Comparison of ENCODE assay signal across 9 mouse cellular contexts in the genomic region with DNA sequence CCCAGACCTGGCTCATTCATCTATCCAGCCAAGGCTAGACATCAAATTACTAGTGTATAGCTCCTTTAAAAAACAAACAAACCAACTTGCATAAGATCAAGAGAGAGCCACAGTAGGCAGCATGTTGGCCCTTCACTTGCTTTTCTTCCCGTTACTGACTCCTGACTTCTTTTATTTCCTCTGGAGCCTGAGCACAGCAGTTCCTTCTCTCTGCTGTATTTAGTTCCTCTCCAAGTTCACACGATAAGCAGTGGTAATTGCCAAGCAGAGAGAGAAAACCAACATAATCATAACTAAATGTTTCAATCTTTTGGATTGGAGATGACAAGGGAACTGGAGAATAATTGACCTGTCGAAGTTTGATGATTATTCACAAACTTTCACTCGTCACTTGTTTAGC. TPM values are rescaled to one million over a fixed set of nuclear protein-coding genes. Genes with fewer than 3 reads are reported as not detected.
A peak's percentile ranks its signal among the peaks of the same experiment; 100 is the strongest.
DNase-seq lines count a peak whose midpoint lies in the region; ATAC-seq and TF ChIP-seq lines count a peak whose summit lies in the region.
"Had no signal": no experiment of that assay in that cellular context is flagged by ENCODE, and none has a peak within 500 bp of the region (broad histone marks: within the 10 kb centered on the region; RNA-seq: fewer than 3 reads in every experiment).

No protein-coding gene starts in this region.

- 32% methylated on average over 4 of the region's 4 CpGs for WGBS in lung, postnatal 0 days
- WGBS in forebrain, embryonic 12.5 days = 55% methylated on average over 4 of the region's 4 CpGs
- 54% methylated on average over 4 of the region's 4 CpGs for WGBS in limb, embryonic 14.5 days
- WGBS in stomach, embryonic 15.5 days = 32% methylated on average over 4 of the region's 4 CpGs
- 23% methylated on average over 4 of the region's 4 CpGs for WGBS in kidney, adult 2 months

- TF ChIP-seq CTCF in lung, postnatal 0 days (IDR thresholded peaks at IDR 0.05) = no peak
- no peak for TF ChIP-seq CTCF in kidney, adult 2 months (conservative IDR thresholded peaks at IDR 0.05; ENCODE audit: insufficient read depth, insufficient read length, low read depth, low read length)

- TF ChIP-seq POLR2A in limb, embryonic 14.5 days (IDR thresholded peaks at IDR 0.05; ENCODE audit: borderline replicate concordance, extremely low read depth, insufficient read depth, insufficient read length) = no peak
- TF ChIP-seq POLR2A in kidney, adult 2 months (IDR thresholded peaks at IDR 0.05; ENCODE audit: low read depth, low read length) = no peak

- no peaks in the 10 kb centered on the region for H3K27me3 ChIP-seq in lung, postnatal 0 days (replicated peaks; ENCODE audit: insufficient read depth, low read length)
- H3K27me3 ChIP-seq in forebrain, embryonic 12.5 days = no peaks in the 10 kb centered on the region
- H3K27me3 ChIP-seq in limb, embryonic 14.5 days (ENCODE audit: control insufficient read depth, insufficient read depth, low read length) = no peaks in the 10 kb centered on the region
- H3K27me3 ChIP-seq in stomach, embryonic 15.5 days (replicated peaks) = no peaks in the 10 kb centered on the region
- H3K27me3 ChIP-seq in kidney, adult 2 months (replicated peaks; ENCODE audit: control insufficient read depth, insufficient read depth, low read length) = no peaks in the 10 kb centered on the region

- H3K9ac ChIP-seq in lung, postnatal 0 days (replicated peaks; ENCODE audit: low read depth) = no peak overlapping the region
- H3K9ac ChIP-seq in forebrain, embryonic 12.5 days = peak overlapping the region; percentile 68; the same call in 1 of the 2 replicates
- peak overlapping the region; percentile 70; the same call in 1 of the 2 replicates for H3K9ac ChIP-seq in limb, embryonic 14.5 days (ENCODE audit: low read depth, low read length, severe bottlenecking)
- no peak overlapping the region for H3K9ac ChIP-seq in stomach, embryonic 15.5 days

- no peak for TF ChIP-seq EP300 in lung, postnatal 0 days (IDR thresholded peaks at IDR 0.05)

- H3K9me3 ChIP-seq in lung, postnatal 0 days (ENCODE audit: low read length) = no peaks in the 10 kb centered on the region
- H3K9me3 ChIP-seq in forebrain, embryonic 12.5 days = no peaks in the 10 kb centered on the region
- no peaks in the 10 kb centered on the region for H3K9me3 ChIP-seq in limb, embryonic 14.5 days (ENCODE audit: control insufficient read depth, low read length)
- H3K9me3 ChIP-seq in stomach, embryonic 15.5 days = no peaks in the 10 kb centered on the region

- no peaks in the 10 kb centered on the region; the same call in 1 of the 2 replicates for H3K4me1 ChIP-seq in lung, postnatal 0 days (ENCODE audit: insufficient read depth, low read depth, low read length)
- H3K4me1 ChIP-seq in forebrain, embryonic 12.5 days = peaks cover 17% of the 10 kb centered on the region
- peaks cover 4% of the 10 kb centered on the region; the same call in 1 of the 2 replicates for H3K4me1 ChIP-seq in limb, embryonic 14.5 days (ENCODE audit: control insufficient read depth, insufficient read depth, low read length)
- 0 out of 2 replicates have a peak, but pooled peaks cover 9% of the 10 kb centered on the region for H3K4me1 ChIP-seq in stomach, embryonic 15.5 days
- H3K4me1 ChIP-seq in kidney, adult 2 months (ENCODE audit: control insufficient read depth, insufficient read depth, low read length) = no peaks in the 10 kb centered on the region; the same call in 1 of the 2 replicates

- no peak overlapping the region for H3K4me3 ChIP-seq in lung, postnatal 0 days (ENCODE audit: low read depth, low read length)
- H3K4me3 ChIP-seq in forebrain, embryonic 12.5 days (replicated peaks) = peak overlapping the region; percentile 69
- peak overlapping the region; percentile 71 for H3K4me3 ChIP-seq in limb, embryonic 14.5 days (replicated peaks; ENCODE audit: low read length)
- H3K4me3 ChIP-seq in stomach, embryonic 15.5 days (replicated peaks) = peak overlapping the region; percentile 77
- no peak overlapping the region for H3K4me3 ChIP-seq in kidney, adult 2 months (ENCODE audit: insufficient read depth, low read depth, low read length)

- no peak overlapping the region for H3K27ac ChIP-seq in lung, postnatal 0 days (ENCODE audit: low read length)
- no peak overlapping the region for H3K27ac ChIP-seq in forebrain, embryonic 12.5 days
- H3K27ac ChIP-seq in limb, embryonic 14.5 days (replicated peaks; ENCODE audit: low read depth, low read length) = no peak overlapping the region
- H3K27ac ChIP-seq in stomach, embryonic 15.5 days = no peak overlapping the region
- no peak overlapping the region for H3K27ac ChIP-seq in kidney, adult 2 months (ENCODE audit: insufficient read depth, low read depth, low read length)

- no peaks in the 10 kb centered on the region; the same call in 1 of the 2 replicates for H3K36me3 ChIP-seq in lung, postnatal 0 days (ENCODE audit: insufficient read depth, low read length)
- H3K36me3 ChIP-seq in forebrain, embryonic 12.5 days (replicated peaks) = peaks cover 20% of the 10 kb centered on the region
- H3K36me3 ChIP-seq in limb, embryonic 14.5 days (ENCODE audit: control insufficient read depth, insufficient read depth, low read length) = peaks cover 24% of the 10 kb centered on the region
- peaks cover 7% of the 10 kb centered on the region; the same call in 1 of the 2 replicates for H3K36me3 ChIP-seq in stomach, embryonic 15.5 days
- H3K36me3 ChIP-seq in kidney, adult 2 months (ENCODE audit: control insufficient read depth, insufficient read depth, low read length) = no peaks in the 10 kb centered on the region

- ATAC-seq in lung, postnatal 0 days = no peak
- ATAC-seq in forebrain, embryonic 12.5 days (ENCODE audit: low FRiP score) = no peak
- ATAC-seq in limb, embryonic 14.5 days (ENCODE audit: low FRiP score, low read depth) = no peak
- ATAC-seq in stomach, embryonic 15.5 days (ENCODE audit: insufficient read depth, low FRiP score, low read depth) = no peak

- no peak for DNase-seq in lung, postnatal 0 days (ENCODE audit: low spot score)
- no peak for DNase-seq in lung, postnatal 14 days
- no peak for DNase-seq in limb, embryonic 14.5 days (ENCODE audit: low spot score)
- DNase-seq in right cerebral cortex, postnatal 4 days = no peak
- DNase-seq in thymus, adult 18-20 months = no peak
- no peak for DNase-seq in kidney, adult 2 months
- DNase-seq: lung, adult 2 months had no signal

- peak overlapping the region; percentile 52 for H3K4me2 ChIP-seq in lung, postnatal 0 days (replicated peaks; ENCODE audit: low read depth, low read length)
- peak overlapping the region; percentile 66 for H3K4me2 ChIP-seq in forebrain, embryonic 12.5 days
- peak overlapping the region; percentile 67 for H3K4me2 ChIP-seq in limb, embryonic 14.5 days (replicated peaks; ENCODE audit: low read depth, low read length, severe bottlenecking)
- H3K4me2 ChIP-seq in stomach, embryonic 15.5 days = peak overlapping the region; percentile 58

RNA-seq across cellular contexts. Expression of a gene that starts 1.1 kb away (rescaled TPM):
- 4.7 and 6.2 TPM in 2 replicates for polyA plus RNA-seq in lung, postnatal 0 days (2015; fragmentation: Nextera tagmentation; extraction: Ambion mirVana)
- 5.4 and 5.7 TPM in 2 replicates for polyA plus RNA-seq in forebrain, embryonic 12.5 days (2016; fragmentation: Nextera tagmentation; extraction: Ambion mirVana)
- 4.1 and 5.3 TPM in 2 replicates for polyA plus RNA-seq in limb, embryonic 14.5 days (2012; rRNA removed)
- 5.5 and 5.6 TPM in 2 replicates for polyA plus RNA-seq in limb, embryonic 14.5 days (2014; fragmentation: Nextera tagmentation; extraction: Ambion mirVana)
- polyA plus RNA-seq in stomach, embryonic 15.5 days (2015; fragmentation: Nextera tagmentation; extraction: Ambion mirVana) = 5.3 and 6.0 TPM in 2 replicates
- 4.2 and 4.6 TPM in 2 replicates for polyA plus RNA-seq in kidney, adult 2 months (2012; rRNA removed)

RNA-seq across cellular contexts. Expression of a gene that starts 1.3 kb away (rescaled TPM):
- polyA plus RNA-seq in lung, postnatal 0 days (2015; fragmentation: Nextera tagmentation; extraction: Ambion mirVana) = 4.8 and 5.3 TPM in 2 replicates
- 16.3 and 17.7 TPM in 2 replicates for polyA plus RNA-seq in forebrain, embryonic 12.5 days (2016; fragmentation: Nextera tagmentation; extraction: Ambion mirVana)
- 19.2 and 21.1 TPM in 2 replicates for polyA plus RNA-seq in limb, embryonic 14.5 days (2012; rRNA removed)
- 11.9 and 13.7 TPM in 2 replicates for polyA plus RNA-seq in limb, embryonic 14.5 days (2014; fragmentation: Nextera tagmentation; extraction: Ambion mirVana)
- polyA plus RNA-seq in stomach, embryonic 15.5 days (2015; fragmentation: Nextera tagmentation; extraction: Ambion mirVana) = 12.2 and 13.0 TPM in 2 replicates
- 6.1 and 6.4 TPM in 2 replicates for polyA plus RNA-seq in kidney, adult 2 months (2012; rRNA removed)

Comparison
In these comparisons a context has a peak if more than half of its experiments do, and no peak if none do; other contexts are left out.
1. H3K4me3 ChIP-seq: peak in forebrain, embryonic 12.5 days (single experiment), limb, embryonic 14.5 days (single experiment) and stomach, embryonic 15.5 days (single experiment); none in lung, postnatal 0 days (single experiment) and kidney, adult 2 months (single experiment).
2. H3K9ac ChIP-seq: peak in forebrain, embryonic 12.5 days (single experiment) and limb, embryonic 14.5 days (single experiment); none in lung, postnatal 0 days (single experiment) and stomach, embryonic 15.5 days (single experiment).
3. Peak in every context shown above with its lines, with median percentiles within 50 percentile points of each other: H3K4me2 ChIP-seq.